Mouse (Mus musculus) megakaryocyte, embryonic 14.5 days (primary cell): ENCODE data around the gene Rec8. TPM values are rescaled to one million over a fixed set of nuclear protein-coding genes. Genes with fewer than 3 reads are reported as not detected.

Source experiments
- H3K27me3 ChIP-seq: replicated peaks from 2 replicates; pipeline ENCODE3; 2012; ENCODE audit warnings: inconsistent platforms
- H3K36me3 ChIP-seq: replicated peaks from 2 replicates; pipeline ENCODE3; 2012; ENCODE audit warnings: low read length, inconsistent platforms, mixed read lengths
- H3K4me1 ChIP-seq: 2 replicates; pipeline ENCODE4 v1.6.1; 2012; ENCODE audit warnings: inconsistent platforms
- H3K4me3 ChIP-seq: replicated peaks from 2 replicates; pipeline ENCODE3; 2012; ENCODE audit warnings: moderate library complexity, mild to moderate bottlenecking, inconsistent platforms
- H3K9me3 ChIP-seq: 2 replicates; pipeline ENCODE4 v1.6.1; 2012; ENCODE audit warnings: inconsistent platforms
- FLI1 ChIP-seq: IDR thresholded peaks from 2 replicates; pipeline ENCODE4 v1.6.1; 2012; ENCODE audit warnings: low read length, inconsistent platforms, mixed read lengths
- GATA1 ChIP-seq: IDR thresholded peaks from 3 replicates; pipeline ENCODE4 v1.6.1; 2012; ENCODE audit warnings: mixed read lengths, low read length, inconsistent platforms, borderline replicate concordance
- polyA plus RNA-seq: library from polyadenylated mRNA; stranded (reverse); fragments of >175 nt; gene quantifications from 2 replicates; pipeline ENCODE4 v1.2.3, GENCODE M21; 2012; ENCODE audit warnings: low replicate concordance; ENCODE audit not compliant: insufficient read depth

The Rec8 gene
- 1.4 and 9.7 TPM in 2 replicates for polyA plus RNA-seq

DNA sequence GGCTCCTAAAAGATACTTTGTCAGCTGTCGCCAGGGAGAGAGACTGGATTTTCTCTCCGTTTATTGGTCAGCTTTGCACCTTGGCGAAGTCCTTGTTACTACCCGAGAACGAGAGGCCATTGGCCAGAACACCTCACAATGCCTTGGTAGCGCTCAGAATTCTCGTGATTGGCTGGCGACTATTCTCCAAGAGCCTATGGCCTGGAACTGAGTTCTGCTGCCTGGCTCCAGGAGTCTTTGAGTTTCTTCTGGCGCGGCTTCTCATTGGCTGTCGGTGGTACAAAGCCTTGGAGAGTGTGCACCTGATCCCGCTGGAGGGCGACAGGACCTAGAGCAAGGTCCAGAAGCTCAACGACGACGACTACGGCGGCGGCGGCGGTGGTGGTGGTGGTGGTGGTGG, at the start of gene Rec8:
Gene Rec8 (plus strand): TSS at position 216 of the 400 bp plus-strand sequence.
- peak within 1 kb of the TSS; percentile 76 for H3K4me3 ChIP-seq
- TF ChIP-seq FLI1 (no peak), GATA1 (no peak)
- no peaks in the 10 kb centered on the region for H3K36me3 ChIP-seq
- peaks cover 30% of the 10 kb centered on the region for H3K4me1 ChIP-seq
- peaks cover 18% of the 10 kb centered on the region for H3K27me3 ChIP-seq
- H3K9me3 ChIP-seq = no peaks in the 10 kb centered on the region

DNA sequence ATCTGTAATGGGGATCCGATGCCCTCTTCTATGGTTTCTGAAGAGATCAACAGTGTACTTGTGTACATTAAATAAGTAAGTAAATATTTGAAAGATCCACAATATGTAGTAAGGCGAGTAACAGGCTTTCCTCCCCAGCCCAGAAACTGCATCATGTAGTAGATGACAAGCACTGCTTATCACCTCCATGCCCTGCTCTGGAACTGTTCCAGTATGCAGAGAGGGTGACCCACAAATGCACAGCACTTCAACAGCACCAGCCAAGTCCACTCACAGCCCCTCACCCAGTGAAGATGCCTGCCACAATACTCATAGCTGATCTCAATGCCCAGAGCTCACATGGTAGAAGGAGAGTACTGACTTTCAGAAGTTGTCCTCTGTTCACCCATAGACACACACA, 47.2 kb upstream of the Rec8 start:
- H3K4me1 ChIP-seq = peaks cover 22% of the 10 kb centered on the region
- TF ChIP-seq GATA1 (no peak), FLI1 (no peak)
- peaks cover 49% of the 10 kb centered on the region for H3K36me3 ChIP-seq
- H3K4me3 ChIP-seq = no peak overlapping the region
- H3K27me3 ChIP-seq = no peaks in the 10 kb centered on the region
- no peaks in the 10 kb centered on the region for H3K9me3 ChIP-seq

DNA sequence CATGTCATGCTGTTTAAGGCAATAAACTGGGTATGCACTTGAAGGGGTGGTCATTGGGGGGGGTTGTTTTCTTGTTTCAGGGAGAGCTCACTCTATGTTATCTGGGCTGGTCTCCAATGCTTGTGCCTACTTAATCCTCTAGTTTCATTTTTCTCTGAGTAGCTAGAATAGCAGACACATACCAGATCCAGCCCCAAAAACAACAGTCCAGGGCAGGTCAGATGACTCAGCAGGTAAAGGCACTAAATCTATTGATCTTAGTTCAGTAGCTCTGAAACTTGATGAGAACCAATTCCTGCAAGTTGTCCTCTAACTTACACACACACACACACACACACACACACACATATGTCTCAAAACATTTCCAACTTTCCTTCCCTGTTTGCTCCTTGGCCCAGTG, 46.1 kb upstream of the Rec8 start:
- no peaks in the 10 kb centered on the region for H3K27me3 ChIP-seq
- no peaks in the 10 kb centered on the region for H3K9me3 ChIP-seq
- H3K36me3 ChIP-seq = peaks cover 37% of the 10 kb centered on the region
- no peak overlapping the region for H3K4me3 ChIP-seq
- peaks cover 32% of the 10 kb centered on the region for H3K4me1 ChIP-seq
- TF ChIP-seq GATA1 (no peak), FLI1 (no peak)

DNA sequence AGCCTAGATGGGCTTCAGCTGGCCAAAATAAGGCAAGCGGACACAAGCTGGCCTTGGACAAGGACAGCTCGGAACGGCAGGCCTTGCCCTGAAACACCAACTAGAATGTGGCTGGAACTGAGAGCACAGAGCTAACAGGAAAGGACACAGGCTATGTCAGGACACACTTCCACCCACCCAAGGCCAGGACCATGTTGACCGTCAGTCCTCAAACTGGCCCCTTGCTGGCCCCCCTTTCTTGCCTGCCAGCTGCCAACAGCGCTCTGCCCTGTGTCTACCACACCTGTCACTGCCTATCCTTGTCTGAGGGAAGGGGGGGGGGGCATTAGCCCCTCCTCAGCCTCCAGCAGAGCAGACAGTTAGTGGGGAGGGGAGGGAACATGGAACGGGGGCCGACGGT, 42.5 kb upstream of the Rec8 start, which contains the start of gene Fitm1:
Gene Fitm1 (plus strand): TSS at position 316 of the 400 bp plus-strand sequence.
- Histone ChIP-seq H3K9me3 (no peaks in the 10 kb centered on the region), H3K36me3 (peaks cover 14% of the 10 kb centered on the region), H3K4me3 (no peak within 1 kb of the TSS), H3K27me3 (no peaks in the 10 kb centered on the region), H3K4me1 (peaks cover 58% of the 10 kb centered on the region)
- TF ChIP-seq GATA1 = no peak
- no peak for TF ChIP-seq FLI1

- TF ChIP-seq FLI1 (no peak), GATA1 (no peak)
- Histone ChIP-seq H3K4me3 (no peak overlapping the region), H3K4me1 (peaks cover 59% of the 10 kb centered on the region), H3K27me3 (no peaks in the 10 kb centered on the region), H3K9me3 (no peaks in the 10 kb centered on the region), H3K36me3 (peaks cover 17% of the 10 kb centered on the region)
These were observed 42.1 kb upstream of the Rec8 start for GRCm38 (mm10) chr14:55575711-55576110.

DNA sequence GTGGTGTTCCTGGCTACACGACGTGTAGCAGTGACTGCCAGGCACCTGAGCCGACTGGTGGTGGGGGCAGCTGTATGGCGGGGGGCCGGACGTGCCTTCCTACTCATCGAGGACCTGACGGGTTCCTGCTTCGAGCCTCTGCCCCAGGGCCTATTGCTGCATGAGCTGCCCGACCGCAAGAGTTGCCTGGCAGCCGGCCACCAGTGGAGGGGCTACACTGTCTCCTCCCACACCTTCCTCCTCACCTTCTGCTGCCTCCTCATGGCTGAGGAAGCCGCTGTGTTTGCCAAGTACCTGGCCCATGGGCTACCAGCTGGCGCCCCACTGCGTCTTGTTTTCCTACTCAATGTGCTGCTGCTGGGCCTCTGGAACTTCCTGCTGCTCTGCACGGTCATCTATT, 41.5 kb upstream of the Rec8 start:
- TF ChIP-seq FLI1 = no peak
- no peak for TF ChIP-seq GATA1
- H3K4me3 ChIP-seq = no peak overlapping the region
- H3K36me3 ChIP-seq = peaks cover 22% of the 10 kb centered on the region
- H3K9me3 ChIP-seq = no peaks in the 10 kb centered on the region
- H3K4me1 ChIP-seq = peaks cover 58% of the 10 kb centered on the region
- no peaks in the 10 kb centered on the region for H3K27me3 ChIP-seq

- Histone ChIP-seq H3K27me3 (no peaks in the 10 kb centered on the region), H3K36me3 (peaks cover 33% of the 10 kb centered on the region), H3K4me1 (peaks cover 47% of the 10 kb centered on the region), H3K9me3 (no peaks in the 10 kb centered on the region), H3K4me3 (peak within 1 kb of the TSS; percentile 96)
- TF ChIP-seq FLI1 (no peak), GATA1 (no peak)
These were observed 39.8 kb upstream of the Rec8 start, which contains the start of gene Psme1 for GRCm38 (mm10) chr14:55577871-55578667. Psme1 (plus strand) TSS chr14:55578123.

- H3K9me3 ChIP-seq = no peaks in the 10 kb centered on the region
- H3K4me3 ChIP-seq = peak overlapping the region; percentile 96
- peaks cover 36% of the 10 kb centered on the region for H3K36me3 ChIP-seq
- peaks cover 47% of the 10 kb centered on the region for H3K4me1 ChIP-seq
- TF ChIP-seq FLI1 (no peak), GATA1 (no peak)
- no peaks in the 10 kb centered on the region for H3K27me3 ChIP-seq
These were observed 39.1 kb upstream of the Rec8 start for GRCm38 (mm10) chr14:55578668-55579269.

- TF ChIP-seq GATA1 (no peak), FLI1 (no peak)
- H3K4me3 ChIP-seq = no peak overlapping the region
- peaks cover 36% of the 10 kb centered on the region for H3K36me3 ChIP-seq
- peaks cover 55% of the 10 kb centered on the region for H3K4me1 ChIP-seq
- no peaks in the 10 kb centered on the region for H3K9me3 ChIP-seq
- no peaks in the 10 kb centered on the region for H3K27me3 ChIP-seq
These were observed 38.0 kb upstream of the Rec8 start for GRCm38 (mm10) chr14:55579511-55580496.
